Mouse (Mus musculus) monocyte, adult 2 months (primary cell): Measurements from ENCODE around the gene Nsun4.
A peak's percentile ranks its signal among the peaks of the same experiment; 100 is the strongest.

Source experiments
- DNase-seq, 2 experiments: peaks; one replicate each; pipeline ENCODE4 v3.0.0; 2022; ENCODE audit warnings: low spot score in 2 of 2, low read depth in 1 of 2

Nsun4 gene

DNA sequence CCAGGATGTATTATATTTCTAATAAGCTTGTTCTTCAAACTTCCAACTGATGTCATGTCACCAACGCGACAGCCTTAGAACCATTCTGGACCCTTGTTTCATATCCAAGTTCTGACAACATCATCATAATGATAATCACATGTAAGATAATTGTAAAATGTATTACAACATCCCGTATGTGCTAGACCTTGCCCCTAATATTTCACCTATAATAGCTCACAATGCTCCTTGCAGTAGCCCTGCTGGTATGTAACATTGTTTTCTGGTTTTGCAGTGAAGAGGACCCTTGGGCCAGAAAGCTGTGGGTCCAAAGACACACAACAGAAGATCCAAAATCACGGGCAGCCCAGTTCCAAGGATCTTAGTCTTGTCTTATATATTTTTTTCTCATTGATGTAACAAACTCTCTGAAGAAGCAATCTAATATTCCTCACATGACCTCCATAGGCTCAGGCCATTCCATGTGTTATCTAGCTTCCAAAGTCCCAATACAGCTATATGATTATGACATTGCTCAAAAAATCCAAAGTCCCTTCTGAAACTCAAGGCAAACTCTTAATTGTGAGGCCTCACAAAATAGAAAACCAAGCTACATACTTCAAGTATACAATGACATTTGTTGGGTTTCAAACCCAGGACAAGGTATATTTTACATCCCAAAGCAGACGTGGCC, 65.7 kb downstream of the Nsun4 start:
- DNase-seq, result no peak

DNA sequence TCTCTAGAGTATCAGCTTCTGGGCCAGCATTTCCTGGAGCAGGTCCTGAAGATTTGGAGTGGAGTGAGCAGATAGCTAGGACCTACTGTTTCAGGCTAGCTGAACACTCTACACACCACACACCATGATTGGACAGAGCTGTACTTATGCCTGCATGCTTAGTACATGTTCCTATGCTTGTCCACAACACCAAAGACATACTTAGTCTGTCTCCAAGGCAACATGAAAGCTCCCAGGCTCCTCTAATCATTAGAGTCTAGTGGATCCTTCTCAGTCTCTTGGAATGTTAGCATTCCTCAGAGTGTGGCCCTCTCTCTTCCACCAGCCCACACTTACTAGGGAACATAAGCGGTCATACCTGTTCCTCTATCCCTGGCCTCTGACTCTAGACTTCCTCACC, 66.2 kb downstream of the Nsun4 start:
- DNase-seq, result no peak

DNA sequence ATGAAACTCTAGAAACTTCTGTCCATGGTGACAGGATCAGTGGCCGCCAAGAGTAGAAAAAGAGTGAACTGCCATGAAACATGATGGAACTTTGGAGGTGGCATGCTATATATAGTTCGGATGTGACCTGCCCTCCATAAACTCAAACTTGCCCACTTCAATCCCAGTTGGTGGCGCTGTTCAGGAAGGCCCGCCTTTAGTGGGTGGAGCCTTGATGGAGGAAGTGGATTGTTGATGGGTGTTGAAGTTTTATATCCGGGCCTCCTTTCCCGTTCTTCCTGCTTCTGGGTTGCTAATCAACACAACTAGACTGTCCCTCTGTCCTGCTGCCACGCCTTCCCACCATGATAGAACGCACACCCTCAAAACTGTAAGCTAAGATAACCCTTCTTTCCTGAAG, 68.7 kb downstream of the Nsun4 start:
- no peak for DNase-seq

DNA sequence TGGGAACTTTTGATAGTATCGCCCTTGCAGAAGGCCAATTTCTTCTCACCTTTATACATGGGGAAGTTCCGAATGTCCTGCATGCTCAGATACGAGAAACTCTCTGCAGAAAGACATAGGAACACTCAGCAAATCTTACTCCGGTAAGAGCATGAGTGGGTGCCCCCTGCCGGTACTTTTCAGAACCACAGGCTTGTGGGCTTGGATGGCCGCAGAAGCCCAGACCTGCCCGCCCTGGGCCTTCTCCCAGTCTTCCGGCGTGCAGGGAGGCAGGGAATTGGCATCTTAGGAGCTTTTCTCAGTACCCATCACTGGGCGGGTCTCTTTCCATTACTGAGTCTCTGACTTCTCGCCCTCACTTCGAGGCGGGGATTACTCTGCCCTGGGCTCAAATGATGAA, 69.6 kb downstream of the Nsun4 start:
- DNase-seq, result peak; percentile 26 to 44
